Mouse (Mus musculus) lung, postnatal 36 days (tissue): ENCODE measurements around the gene Gucy2g.
A peak's percentile ranks its signal among the peaks of the same experiment; 100 is the strongest.

Experiments
- DNase-seq: peaks from one replicate; pipeline ENCODE4 v3.0.0; 2022; ENCODE audit warnings: mixed read lengths

Gucy2g gene

GRCm38 (mm10) chr19:55247563-55247962, 6.5 kb upstream of the Gucy2g start:
- DNase-seq, result no peak

DNA sequence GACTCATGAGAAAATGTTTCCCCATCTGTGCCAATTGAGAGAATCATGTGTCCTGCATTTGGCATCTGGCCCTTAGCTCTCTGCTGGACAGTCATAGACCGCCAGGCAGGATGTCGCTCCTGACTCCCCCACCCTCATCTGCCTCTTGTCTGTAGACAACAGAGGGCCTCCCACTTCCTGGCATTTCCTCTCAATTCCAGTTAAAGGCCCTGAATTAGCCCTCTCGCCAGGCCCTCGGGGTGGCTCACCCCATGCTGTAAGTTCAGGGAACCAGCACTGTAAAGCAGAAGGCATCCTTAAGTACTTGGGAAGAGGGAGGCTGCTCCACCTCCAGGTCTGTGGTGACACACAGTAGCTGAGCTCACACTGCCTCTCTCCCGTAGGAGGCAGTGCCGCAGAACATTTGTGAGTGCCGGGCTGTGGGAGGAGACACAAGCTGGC, 3.8 kb upstream of the Gucy2g start:
- peak; percentile 86 for DNase-seq

DNA sequence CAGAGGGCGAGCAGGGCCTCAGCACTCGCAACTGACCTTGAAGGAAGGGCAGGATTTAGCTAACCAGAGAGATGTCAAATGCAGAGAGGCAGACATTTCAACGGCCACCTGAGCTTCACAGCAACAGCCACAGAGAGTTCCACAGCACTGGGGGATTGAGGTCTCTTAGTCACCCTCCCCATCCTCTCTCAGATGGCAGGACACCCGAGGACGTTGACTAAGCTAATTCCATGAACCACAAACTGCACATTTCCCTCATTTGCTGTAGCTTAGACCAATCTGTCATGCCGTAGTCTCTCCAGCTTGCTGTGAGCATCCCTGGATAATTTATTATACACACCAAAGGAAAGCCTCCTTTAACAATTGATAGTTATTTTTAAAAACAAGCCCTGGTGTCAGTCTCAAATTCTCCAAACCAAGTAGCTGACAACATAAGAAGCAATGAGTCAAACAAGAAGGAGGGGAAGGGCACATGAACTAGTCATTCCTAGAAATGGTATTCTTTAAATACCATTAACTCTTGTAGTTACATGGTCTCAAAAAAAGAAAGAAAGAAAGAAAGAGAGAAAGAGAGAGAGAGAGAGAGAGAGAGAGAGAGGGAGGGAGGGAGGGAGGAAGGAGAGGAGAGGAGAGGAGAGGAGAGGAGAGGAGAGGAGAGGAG, 1.1 kb downstream of the Gucy2g start:
- no peak for DNase-seq

DNA sequence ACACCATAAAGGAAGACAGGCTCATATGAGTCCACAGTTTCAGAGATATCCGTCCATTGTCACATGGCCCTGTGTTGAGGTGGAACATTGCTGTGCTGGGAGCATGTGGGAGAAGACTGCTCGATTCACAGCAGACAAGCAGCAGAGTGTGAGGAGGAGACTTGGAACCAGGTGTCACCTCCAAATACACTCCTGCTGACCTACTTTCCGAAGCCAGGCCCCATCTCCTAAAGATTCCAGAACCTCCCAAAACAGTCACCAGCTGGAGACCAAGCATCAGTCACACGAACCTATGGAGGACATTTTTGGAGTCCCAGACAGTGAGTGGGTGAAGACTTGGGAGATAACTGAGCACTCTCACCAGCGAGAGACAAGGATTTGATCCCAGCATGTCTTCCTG, 4.5 kb downstream of the Gucy2g start:
- no peak for DNase-seq

GRCm38 (mm10) chr19:55236026-55236425, 5.0 kb downstream of the Gucy2g start:
- DNase-seq, result no peak

GRCm38 (mm10) chr19:55232136-55232535, 8.9 kb downstream of the Gucy2g start:
- DNase-seq, result peak; percentile 63

DNA sequence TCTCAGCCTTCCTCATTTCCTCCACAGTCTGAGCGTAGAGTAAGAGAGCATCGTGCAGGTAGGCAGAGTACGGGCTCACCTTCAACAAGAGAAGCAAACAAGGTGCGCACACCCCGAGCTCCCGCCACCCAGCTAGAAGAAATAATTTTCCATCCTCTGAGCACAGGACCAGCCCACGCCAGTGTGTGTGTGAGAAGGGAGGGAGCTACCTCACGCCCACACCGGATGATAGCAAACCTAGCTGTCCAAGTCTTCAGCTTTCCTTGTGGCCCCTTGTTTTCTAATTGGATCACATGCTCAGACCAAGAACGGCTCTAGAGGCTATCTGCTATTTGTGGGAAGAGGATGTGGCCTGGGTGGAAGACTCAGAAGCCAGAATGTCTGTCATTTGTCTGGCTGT, 10.0 kb downstream of the Gucy2g start:
- no peak for DNase-seq

DNA sequence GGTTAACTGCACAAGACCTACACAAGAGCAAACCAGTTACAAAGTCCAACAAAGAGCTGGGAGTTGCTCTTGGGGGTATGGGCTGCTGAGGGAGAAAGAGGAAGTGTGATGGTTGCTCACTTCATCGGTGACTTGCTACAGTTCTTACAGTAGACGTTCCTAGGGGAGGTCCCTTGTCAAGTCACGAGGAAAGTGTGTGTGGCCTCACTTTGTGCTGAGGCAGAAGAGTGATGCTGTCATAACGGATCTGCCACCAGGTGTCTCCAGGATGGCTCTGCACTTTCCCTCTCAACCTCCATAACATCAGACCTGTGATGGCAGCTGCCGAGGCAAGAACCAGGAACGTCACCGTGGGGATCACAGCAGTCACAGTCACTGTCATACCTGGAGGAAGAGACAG, 13.9 kb downstream of the Gucy2g start:
- DNase-seq, result no peak

DNA sequence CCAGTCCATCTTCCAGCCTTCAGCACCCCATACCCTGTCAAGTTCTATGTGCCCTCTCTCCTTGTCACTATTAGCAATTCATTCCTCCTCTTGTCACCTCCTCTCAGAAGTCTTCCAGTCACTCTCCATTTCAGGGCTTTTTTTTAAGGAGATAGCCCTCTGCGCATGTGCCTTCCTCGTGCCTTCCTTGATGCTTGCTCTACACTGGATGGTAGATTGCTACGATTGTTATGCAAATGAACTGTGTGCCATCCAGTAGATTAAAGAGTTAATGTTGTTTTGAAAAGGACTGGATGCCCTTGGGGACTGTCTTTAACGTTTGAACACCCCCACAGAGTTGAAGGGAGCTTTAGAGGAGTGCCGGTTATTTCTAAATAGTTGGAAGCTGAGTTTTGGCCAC, 14.4 kb downstream of the Gucy2g start:
- DNase-seq, result no peak

GRCm38 (mm10) chr19:55222268-55222667, 18.8 kb downstream of the Gucy2g start:
- no peak for DNase-seq

DNA sequence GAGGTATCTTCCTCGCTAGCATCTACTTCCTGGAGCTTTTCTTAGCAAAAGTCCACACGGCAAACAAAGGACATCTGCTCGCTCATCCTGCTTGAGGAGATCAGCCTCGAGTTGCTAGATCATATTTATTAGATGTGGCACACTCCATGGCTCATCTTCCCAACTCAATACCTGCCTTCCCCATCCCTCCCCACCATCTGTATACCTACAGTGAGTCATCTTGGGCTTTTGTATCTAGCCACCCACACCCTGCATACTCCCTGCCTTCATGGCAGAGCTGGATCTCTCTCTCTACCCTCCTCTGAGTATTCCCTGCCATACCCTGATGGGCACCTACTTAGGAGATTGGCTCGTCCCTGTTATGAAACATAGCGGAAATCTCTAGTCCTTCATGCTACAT, 19.8 kb downstream of the Gucy2g start:
- no peak for DNase-seq

DNA sequence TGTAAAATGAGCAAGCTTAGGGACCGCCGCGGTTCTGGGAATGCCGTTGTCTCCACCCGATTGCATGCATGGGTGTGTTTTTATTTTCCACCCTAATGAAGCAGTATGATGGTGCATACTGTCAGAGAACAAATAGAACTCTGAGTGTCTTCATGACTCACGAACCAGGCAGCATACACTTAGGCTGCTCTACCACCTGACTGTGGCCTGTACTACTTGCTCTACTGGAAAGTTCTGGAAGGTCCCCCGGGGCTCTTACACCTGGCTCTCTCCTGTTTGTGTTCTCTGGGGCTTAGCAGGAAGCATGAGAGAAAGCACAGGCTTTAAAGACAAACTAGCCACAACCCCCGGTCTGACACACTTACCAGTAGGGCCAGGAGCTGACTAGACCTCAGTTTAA, 21.7 kb downstream of the Gucy2g start:
- peak; percentile 49 for DNase-seq

- DNase-seq, result no peak
These were observed 22.3 kb downstream of the Gucy2g start for GRCm38 (mm10) chr19:55218741-55219221.

- DNase-seq, result peak; percentile 93
These were observed 22.8 kb downstream of the Gucy2g start for GRCm38 (mm10) chr19:55218192-55218739.

- no peak for DNase-seq
These were observed 23.7 kb downstream of the Gucy2g start for GRCm38 (mm10) chr19:55217365-55217764.

GRCm38 (mm10) chr19:55216876-55217275, 24.2 kb downstream of the Gucy2g start:
- DNase-seq, result peak; percentile 74

DNA sequence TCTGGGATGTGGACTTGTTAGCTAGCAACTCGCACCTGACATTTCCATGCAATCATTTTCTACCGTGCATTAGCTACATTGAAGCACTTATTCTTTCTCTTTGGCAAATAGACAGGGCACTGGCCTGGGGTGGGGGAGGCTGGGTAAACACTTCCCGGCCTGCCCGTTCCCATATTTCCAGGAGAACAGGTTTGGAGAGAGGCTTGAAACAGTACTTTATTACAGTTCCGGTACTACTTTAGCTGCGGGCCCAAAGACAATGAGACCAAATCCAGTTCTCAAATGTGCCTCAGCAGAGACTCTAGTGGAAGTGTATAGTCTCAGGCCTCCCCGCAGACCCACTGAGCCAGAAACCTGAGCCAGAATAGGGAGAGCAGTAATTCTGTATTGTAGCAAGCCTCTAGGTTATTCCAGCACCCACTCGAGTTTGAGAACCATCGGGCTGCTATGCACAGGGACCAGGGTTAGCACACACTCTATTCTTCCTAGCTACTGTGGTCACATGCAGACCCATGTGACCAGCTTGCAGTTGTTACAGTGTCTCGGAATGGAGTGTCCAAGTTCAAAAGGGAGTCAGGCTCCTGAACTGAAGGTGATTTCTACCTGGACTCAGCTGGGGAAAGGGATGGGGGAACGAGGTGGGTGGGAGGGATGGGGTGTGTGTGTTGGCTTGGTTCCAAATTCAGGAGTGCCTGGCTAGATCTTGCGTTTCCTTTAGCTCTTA, 27.3 kb downstream of the Gucy2g start:
- peak; percentile 83 for DNase-seq

GRCm38 (mm10) chr19:55211698-55212097, 29.3 kb downstream of the Gucy2g start:
- no peak for DNase-seq

GRCm38 (mm10) chr19:55209084-55209483, 32.0 kb downstream of the Gucy2g start:
- no peak for DNase-seq

- no peak for DNase-seq
These were observed 32.4 kb downstream of the Gucy2g start for GRCm38 (mm10) chr19:55208654-55209053.

- DNase-seq, result no peak
These were observed 33.1 kb downstream of the Gucy2g start for GRCm38 (mm10) chr19:55207746-55208538.

GRCm38 (mm10) chr19:55207205-55207604, 33.8 kb downstream of the Gucy2g start:
- DNase-seq, result no peak

DNA sequence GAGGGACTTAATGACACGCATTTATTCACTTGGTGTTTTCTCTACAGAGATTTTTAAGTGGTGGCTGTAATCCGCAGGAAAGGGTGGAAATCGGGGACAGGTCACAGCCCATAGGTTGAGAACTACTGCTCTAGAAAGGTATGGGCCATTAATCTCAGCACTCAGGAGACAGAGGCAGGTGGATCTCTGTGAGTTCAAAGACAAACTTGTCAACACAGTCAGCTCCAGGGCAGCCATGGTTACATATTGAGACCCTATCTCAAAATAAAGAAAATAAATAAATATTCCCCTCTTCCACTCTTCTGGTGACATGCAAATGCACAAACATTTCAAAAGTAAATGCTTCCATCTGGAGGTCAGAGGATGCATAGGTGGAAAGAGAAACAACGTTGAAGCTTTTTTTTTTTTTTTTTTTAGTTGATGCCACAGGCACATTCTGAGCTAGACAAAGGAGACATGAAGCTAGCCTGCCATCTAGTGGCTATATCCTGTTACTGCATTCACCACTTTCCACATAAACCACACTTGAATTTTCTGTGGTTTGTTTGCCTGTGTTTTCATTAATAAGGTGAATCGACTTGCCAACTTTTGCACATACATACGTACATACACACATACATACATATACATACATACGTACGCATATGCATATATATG, 34.4 kb downstream of the Gucy2g start:
- DNase-seq, result peak; percentile 81
